Mouse (Mus musculus) megakaryocyte-erythroid progenitor cell, adult 5-6 weeks (primary cell): ENCODE data around the gene Meis3. TPM values are rescaled to one million over a fixed set of nuclear protein-coding genes. Genes with fewer than 3 reads are reported as not detected.

Experiments used
- ATAC-seq: replicated peaks from 2 replicates; pipeline ENCODE4 v1.8.0; 2016; ENCODE audit warnings: mild to moderate bottlenecking, inconsistent platforms; ENCODE audit not compliant: severe bottlenecking, poor library complexity, low FRiP score, low TSS enrichment
- total RNA-seq, 2 experiments: library from RNA; stranded (forward) in 1 of 2; stranded (reverse) in 1 of 2; fragments of 200-1000, 215-1000 nt in 1 of 2; fragments of >200 nt in 1 of 2; fragmentation: Nextera tagmentation in 1 of 2; gene quantifications; 2 replicates each; pipeline ENCODE4 v1.2.3; 2014 to 2017

Gene Meis3
- total RNA-seq (2014; fragmentation: Nextera tagmentation) (0.42 and 0.49 TPM in 2 replicates), total RNA-seq (2017) (not detected in 2 replicates)

DNA sequence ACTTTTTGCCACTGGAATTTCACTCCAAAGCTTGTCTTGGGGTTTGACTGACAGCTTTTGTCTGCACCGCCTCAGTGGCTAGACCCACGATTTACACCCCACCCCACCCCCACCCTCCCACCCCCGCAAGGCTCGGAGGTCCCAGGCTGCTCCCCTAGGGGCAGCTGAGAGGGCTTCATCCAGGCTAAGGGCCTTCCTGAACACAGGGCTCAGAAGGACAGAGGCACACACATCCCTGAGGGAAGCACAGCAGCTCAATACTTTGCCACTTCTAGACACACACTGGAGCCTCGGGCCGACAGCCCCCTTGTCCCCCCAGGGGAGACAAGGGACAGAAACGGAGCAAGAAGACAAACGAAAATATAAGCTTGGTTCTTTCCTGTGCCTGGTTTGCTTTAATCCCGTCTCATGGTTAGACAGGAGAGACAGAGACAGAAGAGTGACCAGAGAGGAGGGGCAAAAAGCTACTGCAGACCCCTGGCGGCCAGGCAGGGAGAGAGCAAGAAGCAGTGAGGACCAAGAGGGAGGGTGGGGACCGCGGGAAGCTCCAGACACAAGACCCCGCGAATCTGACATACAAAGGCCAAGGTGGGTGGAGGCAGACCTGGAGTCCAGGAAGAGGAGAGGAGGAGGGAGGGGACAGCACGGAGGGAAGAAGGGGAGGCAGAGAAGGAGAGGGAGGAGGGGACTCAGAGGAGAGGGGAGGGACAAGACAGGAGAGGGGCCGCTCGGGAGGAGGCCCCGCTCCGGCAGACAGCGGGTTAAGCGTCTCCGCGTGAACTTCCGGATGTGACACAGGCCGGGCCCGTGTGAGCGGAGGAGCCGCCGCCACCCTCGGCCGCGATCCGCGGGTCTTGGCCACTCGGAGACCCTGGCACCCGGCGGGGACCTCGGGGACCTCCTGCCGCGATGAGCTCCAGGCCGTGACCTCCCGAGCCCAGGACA is at the start of gene Meis3:
Gene Meis3, plus strand, starts transcription at position 494 of the 945 bp plus-strand sequence.
- peak; percentile 24 for ATAC-seq

DNA sequence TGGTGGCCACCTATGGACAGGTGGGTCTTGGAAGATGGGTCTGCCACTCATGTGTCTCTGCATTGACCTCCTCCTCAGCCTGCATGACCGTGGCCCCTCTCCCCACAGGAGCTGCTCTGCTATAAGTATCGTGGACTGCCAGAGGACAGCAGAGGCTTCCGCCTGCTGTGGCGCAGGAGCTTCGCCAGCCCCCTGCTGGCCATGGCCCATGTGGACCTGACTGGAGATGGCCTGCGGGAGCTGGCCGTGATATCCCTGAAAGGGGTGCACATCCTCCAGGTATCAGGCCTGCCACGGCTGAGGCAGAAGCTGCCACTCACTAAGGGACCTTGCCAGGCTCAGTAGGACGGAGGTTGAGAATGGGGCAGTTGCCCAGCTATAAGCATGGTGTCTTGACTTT is 49.1 kb upstream of the Meis3 start:
- ATAC-seq = no peak

DNA sequence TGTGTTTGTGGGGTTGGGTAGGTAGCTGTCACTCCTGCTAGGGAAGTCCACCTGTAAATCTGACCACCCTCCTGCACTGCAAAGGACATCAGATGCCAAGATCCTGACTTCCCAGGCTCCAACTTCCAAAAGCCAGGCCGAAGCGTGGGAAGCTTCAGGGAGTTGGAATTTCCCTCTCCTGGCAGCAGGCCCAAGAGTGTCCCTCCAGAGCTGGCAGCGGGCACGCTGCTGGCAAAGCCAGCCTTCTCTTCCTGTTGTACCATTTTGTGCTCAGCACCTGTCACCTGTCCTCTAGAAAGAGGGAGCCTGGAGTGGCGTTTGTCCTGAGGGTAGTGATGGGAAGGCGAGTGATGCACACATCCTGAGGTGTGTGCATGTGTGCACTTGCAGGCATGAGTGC is 46.5 kb upstream of the Meis3 start:
- no peak for ATAC-seq

DNA sequence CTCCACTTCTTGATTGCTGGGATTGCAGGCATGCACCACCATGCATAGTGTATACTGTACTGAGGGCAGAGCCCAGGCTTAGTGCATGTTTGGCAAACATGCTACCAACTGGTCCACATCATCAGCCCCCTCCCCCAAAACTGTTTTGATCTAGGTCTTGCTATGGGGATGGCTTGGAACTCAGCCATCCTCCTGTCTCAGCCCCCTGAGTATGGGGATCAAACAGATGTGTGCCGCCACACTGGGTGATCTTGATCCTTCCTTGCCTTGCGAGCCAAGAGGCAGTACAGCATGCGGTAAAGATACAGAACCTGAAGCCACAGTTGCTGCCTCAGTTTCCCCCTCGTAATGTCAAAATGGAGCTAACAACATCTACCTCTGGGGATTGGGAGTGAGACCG is 46.0 kb upstream of the Meis3 start:
- ATAC-seq = no peak

DNA sequence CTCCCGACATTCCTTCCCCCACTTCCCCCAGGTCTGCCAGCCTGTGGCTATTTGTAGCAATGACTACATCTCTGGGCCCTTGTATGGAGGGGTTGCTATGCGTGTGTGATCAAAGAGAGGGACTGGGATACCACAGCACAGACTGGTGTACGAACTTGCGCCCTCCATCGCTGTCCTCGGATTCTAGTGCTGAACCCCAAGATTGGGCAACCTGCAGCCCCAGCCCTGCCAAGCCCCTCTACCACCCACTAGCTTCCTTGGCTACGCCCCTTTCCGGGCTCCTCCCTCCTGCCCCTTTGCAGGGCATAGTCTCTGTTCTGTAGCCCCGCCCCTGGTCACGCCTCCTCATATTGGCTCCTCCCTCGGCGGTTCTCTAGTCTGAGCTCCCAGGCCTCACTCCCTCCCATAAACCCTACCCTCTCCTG is 45.5 kb upstream of the Meis3 start, which contains the start of gene Slc8a2:
Gene Slc8a2, plus strand, starts transcription at position 406 of the 425 bp plus-strand sequence.
- ATAC-seq = peak; percentile 77

DNA sequence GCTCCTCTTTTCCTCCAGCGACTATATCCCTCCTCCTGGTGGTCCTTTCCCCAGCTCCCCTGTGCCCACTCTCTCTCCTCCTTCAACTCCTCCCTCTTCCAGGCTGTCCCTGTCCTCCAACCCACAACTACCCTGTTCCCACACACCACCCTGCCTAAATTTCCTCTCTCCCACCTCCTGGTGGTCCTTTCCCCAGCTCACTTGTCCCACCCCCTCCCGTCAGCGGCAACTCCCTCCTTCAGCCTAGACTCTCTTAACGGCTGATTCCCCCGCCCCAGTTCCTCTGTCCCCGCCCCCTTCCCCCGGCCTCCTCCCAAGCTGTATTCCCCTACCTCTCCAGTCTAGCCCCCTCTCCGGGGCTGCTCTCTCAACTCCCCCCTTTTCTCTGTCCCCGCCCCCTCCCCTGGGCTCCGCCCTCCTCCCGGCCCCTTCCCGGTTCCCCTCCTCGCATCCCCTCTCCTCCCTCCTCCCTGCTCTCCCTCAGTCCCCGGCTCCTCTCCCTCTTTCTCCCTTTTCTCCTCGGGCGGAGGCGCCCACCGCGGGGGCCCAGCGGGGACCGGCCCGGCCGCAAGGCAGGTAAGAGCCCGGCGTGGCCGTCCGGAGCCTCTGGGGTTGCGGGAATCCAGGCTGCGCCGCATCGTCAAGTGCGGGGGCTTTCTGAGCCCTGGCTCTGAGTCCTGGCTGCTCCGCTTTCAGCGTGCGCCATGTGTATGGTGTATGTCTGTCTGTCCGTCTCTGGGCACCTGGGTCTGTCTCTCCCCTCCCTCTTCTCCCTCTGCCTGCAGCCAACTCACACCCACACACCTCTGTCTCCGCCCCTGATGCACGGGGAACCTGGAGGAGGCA is 44.8 kb upstream of the Meis3 start:
- ATAC-seq = no peak

DNA sequence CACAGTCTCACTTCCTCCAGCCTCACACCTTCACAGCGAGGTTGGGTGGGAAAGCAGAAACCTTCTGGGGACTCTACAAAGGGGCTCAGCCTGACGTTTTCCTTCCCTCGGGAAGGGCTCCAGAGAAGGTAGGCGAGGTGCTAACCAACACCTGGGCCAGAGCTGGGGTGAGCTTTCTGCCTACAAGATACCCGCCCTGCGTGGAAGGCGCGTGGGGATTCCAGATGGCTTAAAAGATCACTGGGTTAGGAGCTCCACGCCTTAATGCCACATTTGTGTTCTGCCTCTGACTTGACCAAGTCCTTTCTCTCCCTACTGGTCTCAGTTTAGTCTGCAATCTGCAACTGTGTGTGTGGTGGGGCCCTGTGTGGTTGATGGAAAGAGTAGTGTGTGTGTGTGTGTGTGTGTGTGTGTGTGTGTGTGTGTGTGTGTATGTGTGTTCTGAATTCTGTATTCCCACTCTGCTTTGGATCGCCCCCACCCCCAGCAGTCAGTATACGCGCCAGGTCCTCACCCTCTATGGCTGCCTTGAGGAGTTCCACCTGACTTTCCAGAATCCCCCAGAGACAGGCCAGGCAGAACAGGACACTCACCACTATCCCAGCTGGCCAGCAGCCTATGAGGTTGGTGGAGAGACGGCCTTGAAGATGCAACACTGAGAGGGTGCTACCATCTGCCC is 43.8 kb upstream of the Meis3 start:
- no peak for ATAC-seq

DNA sequence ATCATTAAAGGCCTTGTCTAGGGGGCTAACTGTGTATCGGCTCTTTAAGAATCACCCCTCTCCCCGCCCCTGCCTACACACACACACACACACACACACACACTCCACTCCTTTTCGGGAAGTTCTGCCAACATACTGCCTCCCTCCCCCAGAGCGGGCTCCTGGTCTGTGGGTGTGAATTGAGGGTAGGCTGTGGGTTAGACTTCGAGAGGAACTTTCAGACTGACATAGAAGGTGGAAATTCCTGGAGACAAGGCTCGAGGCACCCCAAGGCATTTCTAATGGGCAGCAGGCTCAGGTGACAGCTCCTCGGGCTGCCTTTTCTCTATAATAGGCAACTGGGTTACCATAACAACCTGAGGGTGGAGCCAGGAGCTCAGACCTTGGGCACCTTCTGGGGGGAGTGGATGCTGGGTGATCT is 42.7 kb upstream of the Meis3 start:
- no peak for ATAC-seq

DNA sequence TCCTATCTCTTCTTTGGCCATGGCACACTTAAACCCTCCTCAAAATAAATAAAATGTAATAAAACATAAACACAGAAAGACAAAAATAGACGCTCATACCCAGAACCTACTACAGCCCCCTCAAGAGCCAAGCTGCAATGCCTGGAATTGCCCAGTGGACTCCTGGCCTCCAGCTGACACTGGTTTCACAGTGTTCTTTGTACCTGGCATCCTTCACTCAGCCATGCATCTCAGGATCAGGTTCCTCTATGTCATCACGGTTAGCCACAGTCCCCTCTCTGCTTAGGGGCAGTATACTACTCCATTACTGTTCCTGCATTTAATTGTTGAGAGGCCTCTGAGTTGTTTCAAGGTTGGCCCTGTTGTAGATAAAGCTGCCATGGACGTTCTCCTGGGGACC is 42.0 kb upstream of the Meis3 start:
- no peak for ATAC-seq

DNA sequence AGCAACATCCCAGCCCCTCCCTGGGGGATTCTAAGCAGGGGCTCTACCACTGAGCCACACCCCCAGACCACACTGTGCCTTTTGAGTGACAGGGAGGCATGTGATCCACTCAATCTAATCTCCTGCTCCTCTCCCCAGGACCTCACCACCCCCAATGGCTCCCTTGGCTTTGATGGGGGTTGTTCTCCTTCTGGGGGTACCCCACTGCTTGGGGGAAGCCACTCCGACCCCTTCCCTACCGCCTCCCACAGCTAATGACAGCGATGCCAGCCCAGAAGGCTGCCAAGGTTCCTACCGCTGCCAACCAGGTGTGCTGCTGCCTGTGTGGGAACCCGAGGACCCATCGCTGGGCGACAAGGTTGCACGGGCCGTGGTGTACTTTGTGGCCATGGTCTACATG is 41.2 kb upstream of the Meis3 start:
- no peak for ATAC-seq

DNA sequence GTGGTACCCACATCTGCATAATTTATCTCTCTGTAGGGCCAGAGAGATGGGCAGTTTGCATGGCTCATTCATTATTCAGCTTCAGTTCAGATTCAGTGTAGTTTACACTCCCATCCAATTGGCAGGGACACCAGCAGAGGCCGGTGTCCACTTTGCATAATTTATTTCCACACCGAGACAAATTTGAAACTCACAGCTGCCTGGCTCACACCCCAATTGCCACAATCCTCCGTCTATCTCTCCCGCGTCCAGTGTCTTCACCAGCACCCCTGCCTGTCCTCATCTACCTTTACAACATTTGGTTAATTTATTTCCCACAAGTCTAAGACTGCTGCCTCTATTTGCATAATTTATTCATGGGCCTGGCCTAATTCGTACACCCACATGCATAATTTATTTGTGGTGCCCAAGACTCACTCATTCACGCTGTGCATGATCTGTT is 39.9 kb upstream of the Meis3 start:
- no peak for ATAC-seq

DNA sequence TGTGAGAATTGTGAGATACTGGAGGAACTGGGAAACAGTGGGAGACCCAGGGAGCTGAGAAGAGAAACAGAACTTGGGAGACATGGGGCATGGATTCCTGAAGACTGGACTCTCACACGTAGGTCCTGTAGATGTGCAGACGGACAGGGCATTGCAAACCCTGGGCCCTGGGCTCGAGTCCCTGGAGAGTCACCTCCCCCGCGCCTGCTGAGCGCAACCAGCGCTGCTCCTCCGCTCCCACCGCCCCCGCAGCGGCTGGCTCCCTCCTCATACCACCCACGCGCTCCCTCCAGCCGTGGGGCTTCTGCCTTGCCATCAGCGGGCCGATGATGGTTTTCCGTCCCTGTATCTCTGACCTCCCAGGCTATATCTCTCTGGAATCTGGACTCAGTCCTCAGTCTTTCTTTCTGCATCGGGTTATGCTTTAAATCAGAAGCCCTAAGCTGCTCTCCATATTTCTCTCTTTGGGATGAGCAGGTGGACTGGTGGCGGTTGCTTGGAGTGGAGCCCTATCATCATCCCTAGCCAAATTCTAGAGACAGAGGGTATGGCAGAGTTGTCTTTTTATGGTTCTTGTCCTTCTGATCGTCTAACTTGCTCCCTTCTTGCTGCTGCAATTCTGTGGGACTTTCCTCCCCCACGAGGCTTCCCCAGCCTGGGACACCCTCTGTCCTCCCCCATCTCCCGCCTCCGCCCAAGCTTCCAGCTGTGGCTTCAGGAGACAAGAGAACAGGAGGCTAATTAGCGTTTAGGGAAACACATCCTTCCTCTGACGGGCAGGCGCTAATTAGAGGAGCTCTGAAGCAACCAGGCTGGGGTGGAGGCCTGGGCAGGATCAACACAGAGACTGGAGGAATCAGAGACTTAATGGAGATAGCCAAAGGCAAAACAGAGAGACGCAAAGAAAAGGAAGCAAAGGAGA is 28.1 kb upstream of the Meis3 start:
- no peak for ATAC-seq

DNA sequence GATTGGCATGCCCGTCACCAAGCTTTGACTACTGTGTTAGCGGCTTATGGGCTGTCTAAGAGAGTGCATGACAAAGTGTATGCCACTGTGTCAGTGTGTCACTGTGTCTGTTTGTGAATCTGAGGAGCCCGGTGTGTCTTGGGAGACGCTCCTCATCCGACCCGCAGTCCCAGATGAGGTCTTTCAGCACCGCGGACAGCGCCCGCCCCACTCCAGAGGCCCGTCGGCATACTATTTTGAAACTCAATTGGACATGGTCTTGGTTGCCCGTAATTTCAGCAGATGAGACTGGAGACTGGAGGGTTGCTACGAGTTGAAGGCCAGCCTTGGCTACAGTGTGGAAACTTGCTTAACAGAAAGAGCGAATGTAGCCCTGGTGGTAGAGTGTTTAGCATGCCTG is 27.2 kb upstream of the Meis3 start:
- peak; percentile 78 for ATAC-seq

DNA sequence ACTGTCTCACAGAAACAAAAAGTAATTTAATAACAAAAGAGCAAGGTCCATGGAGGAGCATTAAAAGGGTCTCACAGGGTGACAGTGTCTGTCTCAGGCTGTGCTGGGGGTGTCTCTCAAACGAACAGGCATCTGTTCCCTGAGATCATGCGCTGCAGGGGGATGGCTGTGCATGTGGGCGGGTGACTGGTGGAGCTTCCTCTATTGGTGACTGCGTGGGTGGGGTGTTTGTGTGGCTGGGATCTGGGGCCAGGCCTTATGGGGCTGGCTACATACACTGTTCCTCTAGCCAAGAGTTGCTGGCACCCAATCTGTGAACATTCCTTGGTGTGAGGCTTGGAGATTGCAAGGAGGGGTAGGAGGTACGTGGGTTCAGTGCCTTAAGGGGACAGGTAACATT is 25.6 kb upstream of the Meis3 start:
- no peak for ATAC-seq

DNA sequence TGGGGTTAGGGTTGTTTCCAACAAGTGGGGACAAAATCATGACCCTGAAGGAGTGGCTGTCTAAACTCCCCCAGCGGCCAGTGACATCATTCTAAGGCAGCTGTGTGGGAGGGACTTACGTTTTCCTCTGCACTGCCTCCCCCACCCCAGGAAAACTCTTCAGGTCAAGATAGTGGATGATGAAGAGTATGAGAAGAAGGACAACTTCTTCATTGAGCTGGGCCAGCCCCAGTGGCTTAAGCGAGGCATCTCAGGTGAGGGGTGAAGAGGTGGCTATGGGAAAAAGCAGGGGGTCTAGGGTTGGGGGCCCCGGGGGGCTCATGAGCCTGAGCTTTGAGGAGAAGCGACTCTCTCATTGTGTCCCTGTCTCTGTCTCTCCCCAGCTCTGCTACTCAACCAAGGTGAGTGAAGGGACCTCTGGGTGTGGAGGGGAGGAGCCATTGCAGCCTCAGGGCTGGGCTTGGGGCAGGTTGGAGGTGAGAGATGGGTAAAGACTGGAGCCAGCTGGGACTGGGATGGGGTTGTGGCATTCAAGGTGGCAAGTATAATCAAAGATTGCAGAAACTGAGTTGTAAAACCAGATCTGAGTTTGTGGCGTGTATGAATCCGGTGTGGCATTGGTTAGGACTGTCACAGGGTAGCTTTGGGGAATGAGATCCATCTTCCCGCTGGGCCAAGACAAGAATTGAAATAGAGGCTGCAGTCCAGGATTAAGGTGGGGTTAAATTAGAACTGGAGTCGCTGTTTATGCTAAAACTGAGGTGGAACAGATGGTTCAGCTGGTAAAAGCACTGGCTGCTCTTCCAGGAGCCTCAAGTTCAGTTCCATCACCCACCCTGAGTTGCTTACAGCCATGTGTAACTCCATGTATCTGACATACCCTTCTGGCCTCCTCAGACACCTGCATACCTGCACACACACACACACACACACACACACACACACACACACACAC is 24.4 kb upstream of the Meis3 start:
- ATAC-seq = no peak

DNA sequence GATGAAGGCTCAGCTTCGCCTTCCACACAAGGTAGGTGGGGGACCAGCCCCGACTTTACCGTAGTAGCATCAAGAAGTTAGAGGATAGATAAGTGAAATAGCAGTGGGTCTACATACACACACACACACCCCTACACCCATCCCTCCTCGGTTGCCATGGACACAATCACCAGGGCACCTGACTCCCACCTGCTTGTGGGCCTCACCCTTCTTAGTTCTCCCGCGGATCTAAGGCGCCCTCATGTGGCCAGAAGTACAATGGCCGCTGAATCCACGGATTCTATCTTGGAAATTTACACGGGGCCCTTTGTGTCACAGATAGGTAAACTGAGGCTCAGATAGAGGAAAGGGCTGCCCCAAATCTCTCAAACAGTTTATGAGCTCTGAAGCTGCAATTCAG is 21.4 kb upstream of the Meis3 start:
- peak; percentile 81 for ATAC-seq

DNA sequence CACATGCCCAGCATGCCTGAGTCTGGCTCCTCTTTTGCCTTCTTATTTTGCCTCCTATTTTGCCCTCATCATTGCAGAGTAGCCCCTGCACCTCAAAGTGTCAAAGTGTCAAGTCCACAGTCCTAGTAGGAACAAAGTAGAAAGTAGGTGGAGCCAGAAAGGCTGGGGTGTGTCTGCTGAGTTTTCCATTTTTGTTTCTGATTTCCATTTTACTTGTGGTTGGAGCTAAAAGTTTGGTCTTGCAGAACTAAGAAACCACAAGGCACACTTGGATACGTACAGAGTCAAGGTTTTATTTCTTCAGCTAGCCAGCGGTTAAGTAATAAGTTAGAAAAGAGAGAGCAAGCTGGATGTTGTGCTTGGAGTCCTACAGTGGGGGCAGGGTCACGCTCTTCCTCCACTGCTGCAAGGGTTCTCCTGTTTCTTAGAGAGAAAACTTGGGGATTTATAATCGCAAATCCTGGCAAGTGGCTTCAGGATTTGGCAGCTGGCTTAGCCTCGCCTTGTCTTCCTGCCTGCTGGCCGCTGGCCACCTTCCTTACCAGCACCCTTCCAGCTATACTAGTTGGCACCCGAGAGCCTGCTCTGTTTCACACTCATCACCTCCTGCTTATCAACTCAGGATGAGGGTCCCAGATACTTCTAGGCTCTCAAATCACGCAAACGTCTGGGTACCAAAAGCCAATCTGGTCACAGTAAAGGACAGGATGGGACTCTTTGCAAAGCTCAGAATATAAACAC is 19.6 kb upstream of the Meis3 start:
- ATAC-seq = no peak
